Mouse (Mus musculus): ENCODE measurements around the gene Gm5890.
"Not testable (repeated sequence)": the region's sequence is repeated elsewhere in the genome, so short reads cannot be mapped to it uniquely, and the experiment has no call there.

The Gm5890 gene

GRCm38 (mm10) chr7:20262734-20263133, at the start of gene Gm5890:
Gene Gm5890, minus strand, starts transcription at chr7:20262834.
- not testable (repeated sequence) for DNase-seq (ENCODE audit: low spot score in 2 of 2)

- not testable (repeated sequence) for DNase-seq (ENCODE audit: low spot score in 2 of 2)
Measured at GRCm38 (mm10) chr7:20233728-20234127, 28.9 kb downstream of the Gm5890 start, which contains the start of gene Gm4498. Gene Gm4498, minus strand, starts transcription at chr7:20233828.
